Mouse (Mus musculus) G1E (cell line): ENCODE measurements around the gene Pcca.

Experiments used
- CTCF ChIP-seq: IDR thresholded peaks from 2 replicates; pipeline ENCODE4 v1.5.1; 2012; ENCODE audit warnings: low read depth, low read length, inconsistent platforms, mixed read lengths
- GATA1 ChIP-seq: IDR thresholded peaks from 2 replicates; pipeline ENCODE4 v1.6.1; 2012; ENCODE audit warnings: borderline replicate concordance, low read length, inconsistent platforms, mixed read lengths
- GATA2 ChIP-seq: IDR thresholded peaks from 2 replicates; pipeline ENCODE4 v1.6.1; 2012; ENCODE audit warnings: low read depth, low read length, inconsistent platforms, borderline replicate concordance
- POLR2AphosphoS5 ChIP-seq: IDR thresholded peaks from 2 replicates; pipeline ENCODE4 v1.6.1; 2012; ENCODE audit warnings: low read depth, low read length, inconsistent platforms; ENCODE audit not compliant: insufficient replicate concordance
- TAL1 ChIP-seq: conservative IDR thresholded peaks from 2 replicates; pipeline ENCODE4 v1.6.1; 2012; ENCODE audit warnings: low read depth, low read length, inconsistent platforms, mixed read lengths

DNA sequence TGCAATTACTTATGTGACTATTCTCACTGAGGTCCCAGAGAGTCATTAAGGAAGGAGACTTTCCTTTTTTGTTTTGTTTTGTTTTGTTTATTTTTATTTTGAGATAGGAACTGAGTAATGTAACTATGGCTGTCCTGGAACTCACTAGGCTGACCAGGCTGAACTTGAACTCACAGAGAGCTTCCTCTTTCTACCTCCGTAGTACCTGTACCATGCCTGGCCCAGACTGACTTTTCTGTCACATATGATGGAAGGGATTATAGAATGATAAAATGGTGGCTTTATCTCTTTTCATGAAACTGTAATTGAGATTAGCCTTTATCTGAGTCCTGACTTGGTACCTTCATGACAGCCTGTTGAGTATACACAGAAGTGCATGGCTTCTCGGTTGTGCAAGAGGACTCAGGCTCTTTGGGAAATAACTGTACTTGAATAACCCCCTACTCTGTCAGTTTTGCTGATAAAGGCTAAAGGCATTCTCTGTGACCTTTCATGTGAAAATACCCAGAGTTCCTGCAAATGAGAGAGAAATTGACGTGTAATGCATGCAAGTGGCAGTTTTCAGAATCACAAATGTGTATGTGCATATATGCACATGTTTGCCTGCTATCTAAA is 115.3 kb downstream of the Pcca start:
- TF ChIP-seq CTCF (no peak), GATA1 (no peak), GATA2 (no peak), POLR2AphosphoS5 (no peak), TAL1 (no peak)
